Mouse (Mus musculus) cortical plate, adult 2 months (tissue): ENCODE measurements around the gene Bscl2.
"Not testable (repeated sequence)": the region's sequence is repeated elsewhere in the genome, so short reads cannot be mapped to it uniquely, and the experiment has no call there.

Source experiments
- CTCF ChIP-seq: fragments of 200-500 bp; IDR thresholded peaks from 2 replicates; pipeline ENCODE4 v1.5.1; 2011; ENCODE audit warnings: mild to moderate bottlenecking, control low read depth, low read length; ENCODE audit not compliant: insufficient read depth; ENCODE audit errors: extremely low read depth
- POLR2A ChIP-seq: fragments of 200-500 bp; IDR thresholded peaks from 2 replicates; pipeline ENCODE4 v1.6.1; 2011; ENCODE audit warnings: mild to moderate bottlenecking, low read length, control low read depth; ENCODE audit not compliant: insufficient read depth; ENCODE audit errors: extremely low read depth

- TF ChIP-seq CTCF, POLR2A: not testable (repeated sequence)
These were observed 59.0 kb downstream of the Bscl2 start for GRCm38 (mm10) chr19:8896231-8896630.
